Mouse (Mus musculus): ENCODE data around the gene Fam167b. TPM values are rescaled to one million over a fixed set of nuclear protein-coding genes. Genes with fewer than 3 reads are reported as not detected.

The Fam167b gene
- polyA plus RNA-seq, 1 experiment from 2014 or later = 3.2 TPM

DNA sequence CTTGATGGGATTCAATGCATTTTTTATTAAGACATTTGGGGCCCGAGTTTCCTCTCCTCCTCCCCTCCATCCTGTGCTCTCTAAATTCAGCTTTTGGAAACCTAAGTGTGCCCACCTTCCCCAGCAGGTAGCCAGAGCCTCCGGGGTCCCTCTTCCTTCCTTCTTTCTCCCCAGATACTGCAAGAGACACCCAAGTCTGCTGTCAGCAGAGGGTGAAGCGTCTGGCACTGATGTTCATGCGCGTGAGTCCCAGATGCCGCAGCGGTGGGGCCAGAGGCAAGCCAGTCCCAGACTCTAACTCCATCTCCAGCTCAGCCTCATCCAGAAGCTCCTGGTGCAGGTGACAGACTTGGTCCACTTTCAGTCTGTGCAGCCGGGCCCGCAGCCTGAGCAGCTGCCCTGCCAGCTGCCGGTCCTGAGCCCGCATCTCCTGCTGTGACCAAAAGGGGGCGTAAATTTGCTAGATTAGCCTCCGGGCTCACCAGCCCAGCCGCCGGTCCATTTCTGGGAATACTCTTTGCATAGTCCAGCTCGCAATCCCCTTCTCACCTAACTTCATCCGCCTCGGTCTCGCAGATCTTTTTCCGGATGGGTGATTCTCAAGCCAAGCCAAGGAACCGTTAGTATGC lies 1.4 kb downstream of the Fam167b start:
- no peak overlapping the region for H3K4me3 ChIP-seq (ENCODE audit: low read depth, low read length)
- no peaks in the 10 kb centered on the region for H3K9me3 ChIP-seq (ENCODE audit: low read length)
- H3K27me3 ChIP-seq (replicated peaks; ENCODE audit: insufficient read depth, low read length) = no peaks in the 10 kb centered on the region
- no peaks in the 10 kb centered on the region for H3K36me3 ChIP-seq (ENCODE audit: insufficient read depth, low read length)
- TF ChIP-seq EP300 (IDR thresholded peaks at IDR 0.05) = no peak
- peak; percentile 75 for TF ChIP-seq CTCF (IDR thresholded peaks at IDR 0.05)
- WGBS = 32% methylated on average over 21 of the region's 21 CpGs
- H3K4me2 ChIP-seq (replicated peaks; ENCODE audit: low read depth, low read length) = peak overlapping the region; percentile 20; the same call in 1 of the 2 replicates
- ATAC-seq (peak; percentile 52), DNase-seq (ENCODE audit: low spot score) (peak; percentile 74)
- H3K4me1 ChIP-seq (ENCODE audit: insufficient read depth, low read depth, low read length) = no peaks in the 10 kb centered on the region
- H3K27ac ChIP-seq (ENCODE audit: low read length) = no peak overlapping the region
- no peak overlapping the region for H3K9ac ChIP-seq (replicated peaks; ENCODE audit: low read depth)

DNA sequence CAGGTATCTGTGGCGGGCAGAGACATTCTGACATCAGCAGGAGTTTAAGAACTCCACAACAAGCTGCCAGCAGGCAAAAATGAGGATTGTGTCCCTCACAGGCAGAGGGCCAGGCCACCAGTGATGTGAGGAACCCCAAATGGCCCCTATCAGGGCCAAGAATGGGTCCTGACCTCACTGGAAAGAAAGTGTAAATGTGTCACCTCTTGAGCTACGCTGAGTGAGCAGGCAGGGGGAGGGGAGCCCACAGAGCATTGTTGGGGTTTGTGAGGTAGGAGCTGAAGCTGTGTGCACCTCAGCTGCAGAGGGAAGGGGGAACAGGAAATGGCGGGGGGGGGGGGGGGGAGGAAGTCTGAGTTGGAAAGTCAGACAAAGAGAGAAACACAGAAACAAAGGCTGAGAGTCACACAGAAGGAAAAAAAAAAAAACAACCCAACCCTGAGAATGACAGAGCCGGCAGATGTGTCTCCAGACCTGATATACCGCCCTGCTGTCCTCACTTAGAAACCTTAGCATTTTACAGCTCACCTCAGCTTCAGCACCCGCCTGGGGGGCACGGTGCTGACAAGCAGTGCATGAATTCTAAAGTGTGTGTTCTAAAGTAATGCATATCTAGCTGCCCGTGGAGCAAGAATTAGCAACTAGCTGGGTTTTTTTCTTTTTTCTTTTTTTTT lies 3.0 kb downstream of the Fam167b start:
- Histone ChIP-seq H3K4me3 (ENCODE audit: low read depth, low read length) (no peak overlapping the region), H3K27me3 (replicated peaks; ENCODE audit: insufficient read depth, low read length) (no peaks in the 10 kb centered on the region), H3K9me3 (ENCODE audit: low read length) (no peaks in the 10 kb centered on the region), H3K27ac (ENCODE audit: low read length) (no peak overlapping the region), H3K4me1 (ENCODE audit: insufficient read depth, low read depth, low read length) (no peaks in the 10 kb centered on the region), H3K4me2 (replicated peaks; ENCODE audit: low read depth, low read length) (no peak overlapping the region), H3K9ac (replicated peaks; ENCODE audit: low read depth) (no peak overlapping the region), H3K36me3 (ENCODE audit: insufficient read depth, low read length) (no peaks in the 10 kb centered on the region)
- TF ChIP-seq CTCF (IDR thresholded peaks at IDR 0.05) = no peak
- TF ChIP-seq EP300 (IDR thresholded peaks at IDR 0.05) = no peak
- ATAC-seq (peak; percentile 36; the same call in 1 of the 2 replicates), DNase-seq (ENCODE audit: low spot score) (peak; percentile 39)
- 42% methylated on average over 6 of the region's 8 CpGs for WGBS

DNA sequence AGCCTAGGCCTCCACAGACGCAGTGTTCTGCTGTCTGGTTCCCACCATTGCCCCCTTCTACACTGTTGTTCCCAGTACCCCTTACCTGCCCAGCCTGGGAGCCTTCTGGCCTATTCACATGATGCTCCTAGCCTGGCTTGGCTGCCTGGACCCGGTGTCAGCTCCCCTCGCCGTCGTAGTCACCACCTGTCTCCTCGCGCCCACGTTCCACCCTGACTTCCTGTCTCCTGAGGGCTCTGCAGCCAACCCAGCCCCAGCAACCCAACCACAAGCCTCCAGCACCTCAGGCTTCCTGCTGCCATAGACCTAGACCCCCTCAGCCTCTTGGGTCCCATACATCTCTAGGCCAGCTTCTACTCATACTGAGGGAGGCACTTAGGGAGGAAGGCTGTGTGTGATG lies 4.9 kb downstream of the Fam167b start, which contains the start of gene Lck:
TSS of gene Lck (minus strand) at position 212 of the 400 bp plus-strand sequence.
- H3K4me3 ChIP-seq (ENCODE audit: low read depth, low read length) = no peak within 1 kb of the TSS
- no peaks in the 10 kb centered on the region for H3K4me1 ChIP-seq (ENCODE audit: insufficient read depth, low read depth, low read length)
- H3K9ac ChIP-seq (replicated peaks; ENCODE audit: low read depth) = no peak within 1 kb of the TSS
- no peaks in the 10 kb centered on the region for H3K36me3 ChIP-seq (ENCODE audit: insufficient read depth, low read length)
- TF ChIP-seq CTCF (IDR thresholded peaks at IDR 0.05) = no peak
- TF ChIP-seq EP300 (IDR thresholded peaks at IDR 0.05) = no peak
- no peak within 1 kb of the TSS for H3K4me2 ChIP-seq (replicated peaks; ENCODE audit: low read depth, low read length)
- no peaks in the 10 kb centered on the region for H3K9me3 ChIP-seq (ENCODE audit: low read length)
- peak within 1 kb of the TSS; percentile 57 for H3K27ac ChIP-seq (ENCODE audit: low read length)
- no peaks in the 10 kb centered on the region for H3K27me3 ChIP-seq (replicated peaks; ENCODE audit: insufficient read depth, low read length)
- no peak for ATAC-seq
- DNase-seq (ENCODE audit: low spot score) = no peak
- 90% methylated on average over 7 of the region's 8 CpGs for WGBS

DNA sequence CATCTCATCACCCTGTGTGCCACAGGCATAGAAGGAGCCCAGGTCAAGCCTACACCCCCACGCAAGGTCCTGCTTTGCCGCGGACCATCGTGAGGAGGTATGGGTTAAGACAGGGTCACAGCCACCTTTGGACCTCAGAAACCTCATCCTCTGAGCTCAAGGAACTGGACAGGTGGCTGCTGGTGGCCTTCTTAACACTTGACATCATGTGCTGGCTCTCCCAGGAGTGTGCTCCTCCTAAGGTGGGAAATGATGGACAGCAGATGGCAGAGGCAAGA lies 5.3 kb downstream of the Fam167b start:
- TF ChIP-seq EP300 (IDR thresholded peaks at IDR 0.05) = no peak
- TF ChIP-seq CTCF (IDR thresholded peaks at IDR 0.05) = no peak
- ATAC-seq = no peak
- H3K4me3 ChIP-seq (ENCODE audit: low read depth, low read length) = no peak overlapping the region
- no peaks in the 10 kb centered on the region for H3K9me3 ChIP-seq (ENCODE audit: low read length)
- DNase-seq (ENCODE audit: low spot score) = no peak
- no peak overlapping the region for H3K4me2 ChIP-seq (replicated peaks; ENCODE audit: low read depth, low read length)
- WGBS = 97% methylated on average over 4 of the region's 4 CpGs
- H3K9ac ChIP-seq (replicated peaks; ENCODE audit: low read depth) = no peak overlapping the region
- H3K36me3 ChIP-seq (ENCODE audit: insufficient read depth, low read length) = no peaks in the 10 kb centered on the region
- no peaks in the 10 kb centered on the region for H3K27me3 ChIP-seq (replicated peaks; ENCODE audit: insufficient read depth, low read length)
- H3K4me1 ChIP-seq (ENCODE audit: insufficient read depth, low read depth, low read length) = no peaks in the 10 kb centered on the region
- H3K27ac ChIP-seq (ENCODE audit: low read length) = peak overlapping the region; percentile 57; the same call in 1 of the 2 replicates

DNA sequence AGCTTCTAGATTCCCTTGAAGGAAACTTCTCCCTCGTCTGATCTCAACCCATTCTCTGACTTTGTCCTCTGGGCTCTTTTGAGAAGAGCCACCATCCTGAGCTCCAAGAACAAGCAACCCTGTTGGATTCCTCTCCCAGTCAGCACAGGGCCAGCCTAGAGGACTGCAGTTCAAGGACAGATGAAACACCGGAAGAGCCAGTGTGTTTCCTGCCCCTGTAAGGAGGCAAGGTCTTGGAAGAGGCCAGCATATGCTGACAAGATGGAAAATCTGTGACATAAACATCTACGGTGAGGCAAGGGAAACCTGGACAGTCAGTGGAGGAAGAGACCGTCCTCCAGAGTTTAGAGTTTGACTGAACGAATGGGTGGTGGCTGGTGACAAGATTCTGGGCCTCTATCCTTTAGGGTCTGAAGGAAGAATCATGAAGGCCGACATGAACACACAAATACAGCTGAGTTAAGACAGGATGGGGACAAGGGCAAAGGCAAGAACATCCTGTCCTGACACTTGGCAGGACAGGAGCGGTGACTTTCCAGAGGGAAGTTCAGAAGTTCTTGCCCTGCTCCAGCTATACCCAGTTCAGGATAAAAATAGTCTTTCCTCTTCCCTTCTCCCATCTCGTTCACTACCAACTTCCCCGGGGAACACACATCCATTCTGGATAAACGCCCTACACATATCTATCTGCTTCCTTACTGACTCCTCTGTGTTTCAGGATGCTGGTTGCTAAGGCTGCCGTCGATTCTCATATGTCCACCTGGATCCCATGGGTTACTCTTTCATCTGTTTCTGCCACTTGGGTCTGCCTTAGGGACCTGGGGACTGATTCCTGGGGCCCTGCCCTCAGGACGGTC lies 5.9 kb downstream of the Fam167b start:
- peak; percentile 35 for DNase-seq (ENCODE audit: low spot score)
- peak; percentile 61 for ATAC-seq
- Histone ChIP-seq H3K36me3 (ENCODE audit: insufficient read depth, low read length) (no peaks in the 10 kb centered on the region), H3K9ac (replicated peaks; ENCODE audit: low read depth) (no peak overlapping the region), H3K27me3 (replicated peaks; ENCODE audit: insufficient read depth, low read length) (no peaks in the 10 kb centered on the region), H3K4me1 (ENCODE audit: insufficient read depth, low read depth, low read length) (no peaks in the 10 kb centered on the region), H3K27ac (ENCODE audit: low read length) (peak overlapping the region; percentile 57), H3K4me2 (replicated peaks; ENCODE audit: low read depth, low read length) (no peak overlapping the region), H3K4me3 (ENCODE audit: low read depth, low read length) (no peak overlapping the region), H3K9me3 (ENCODE audit: low read length) (no peaks in the 10 kb centered on the region)
- TF ChIP-seq EP300 (IDR thresholded peaks at IDR 0.05) (peak; percentile 38; the same call in 1 of the 2 replicates), CTCF (IDR thresholded peaks at IDR 0.05) (no peak)
- WGBS = 57% methylated on average over 13 of the region's 13 CpGs

DNA sequence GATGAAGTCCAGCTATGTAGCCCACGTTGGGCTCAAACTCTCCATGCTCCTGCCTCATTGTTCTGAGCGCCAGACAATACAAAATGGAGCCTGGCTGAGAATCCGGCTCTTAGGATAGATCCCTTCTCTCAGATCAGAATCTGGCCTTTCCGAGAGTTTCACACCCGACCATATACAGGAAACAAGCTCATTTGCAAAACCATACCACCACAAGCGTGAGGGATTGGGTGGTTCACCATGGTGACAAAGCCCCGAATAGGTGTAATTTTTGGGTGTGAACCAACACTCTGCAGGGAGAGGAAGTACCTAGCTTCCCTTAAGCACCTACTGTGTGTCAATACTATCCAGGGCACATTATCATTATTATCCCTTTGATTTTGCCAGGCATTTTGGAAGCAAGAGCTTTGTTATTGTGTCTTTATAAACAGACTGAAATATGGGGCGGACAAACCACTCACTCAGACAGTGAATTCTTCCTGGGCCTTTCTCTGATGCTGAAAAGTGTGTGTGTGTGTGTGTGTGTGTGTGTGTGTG lies 6.7 kb downstream of the Fam167b start:
- Histone ChIP-seq H3K9me3 (ENCODE audit: low read length) (no peaks in the 10 kb centered on the region), H3K4me2 (replicated peaks; ENCODE audit: low read depth, low read length) (no peak overlapping the region), H3K4me3 (ENCODE audit: low read depth, low read length) (no peak overlapping the region), H3K4me1 (ENCODE audit: insufficient read depth, low read depth, low read length) (no peaks in the 10 kb centered on the region), H3K27me3 (replicated peaks; ENCODE audit: insufficient read depth, low read length) (no peaks in the 10 kb centered on the region), H3K27ac (ENCODE audit: low read length) (no peak overlapping the region), H3K36me3 (ENCODE audit: insufficient read depth, low read length) (no peaks in the 10 kb centered on the region), H3K9ac (replicated peaks; ENCODE audit: low read depth) (no peak overlapping the region)
- ATAC-seq = no peak
- TF ChIP-seq EP300 (IDR thresholded peaks at IDR 0.05) = no peak
- DNase-seq (ENCODE audit: low spot score) = no peak
- 61% methylated on average over 8 of the region's 8 CpGs for WGBS
